Mouse (Mus musculus) liver, embryonic 16.5 days (tissue): ENCODE results near the gene Dalrd3. TPM values are rescaled to one million over a fixed set of nuclear protein-coding genes. Genes with fewer than 3 reads are reported as not detected.

Source experiments
- ATAC-seq: fragments of 200-750 bp; cut with Nextera tagmentation; 2 replicates; pipeline ENCODE4 v1.8.0; 2017; ENCODE audit warnings: low read depth, mild to moderate bottlenecking, moderate number of reproducible peaks, moderate library complexity
- H3K27ac ChIP-seq: fragments of 300-500 bp; sonication (generic); 2 replicates; pipeline ENCODE4 v1.5.1; 2014; ENCODE audit warnings: mild to moderate bottlenecking, low read length
- H3K27me3 ChIP-seq: fragments of 300-500 bp; sonication (generic); 2 replicates; pipeline ENCODE4 v1.6.1; 2014; ENCODE audit warnings: low read depth, low read length, mixed read lengths; ENCODE audit not compliant: control insufficient read depth, insufficient read depth
- H3K36me3 ChIP-seq: fragments of 300-500 bp; sonication (generic); 2 replicates; pipeline ENCODE4 v1.6.1; 2014; ENCODE audit warnings: mild to moderate bottlenecking; ENCODE audit not compliant: control insufficient read depth, insufficient read depth
- H3K4me1 ChIP-seq: fragments of 300-500 bp; sonication (generic); 2 replicates; pipeline ENCODE4 v1.6.1; 2014; ENCODE audit warnings: low read depth, low read length, mixed read lengths; ENCODE audit not compliant: control insufficient read depth
- H3K4me2 ChIP-seq: fragments of 300-500 bp; sonication (generic); 2 replicates; pipeline ENCODE4 v1.6.1; 2014; ENCODE audit warnings: low read depth, low read length, mixed read lengths
- H3K4me3 ChIP-seq: fragments of 300-500 bp; sonication (generic); 2 replicates; pipeline ENCODE4 v1.5.1; 2014; ENCODE audit warnings: low read depth, mild to moderate bottlenecking, low read length
- H3K9ac ChIP-seq: fragments of 300-500 bp; sonication (generic); 2 replicates; pipeline ENCODE4 v1.6.1; 2014; ENCODE audit warnings: low read depth, low read length
- H3K9me3 ChIP-seq: fragments of 300-500 bp; sonication (generic); replicated peaks from 2 replicates; pipeline ENCODE4 v1.6.1; 2016; ENCODE audit warnings: low read length; ENCODE audit not compliant: control insufficient read depth
- WGBS: fragments of 180-500 bp; shearing (Covaris S2); extraction: QIAGEN DNeasy Blood & Tissue Kit; methylation state at CpG from one replicate; pipeline ENCODE4 v1.1.7; 2014; ENCODE audit not compliant: insufficient replicate concordance; 5-methylcytosine and 5-hydroxymethylcytosine counted together
- polyA plus RNA-seq: library from polyadenylated mRNA; unstranded; fragments of >200 nt; fragmentation: Nextera tagmentation; extraction: Ambion mirVana; gene quantifications from 2 replicates; pipeline ENCODE4 v1.2.1, GENCODE M21; 2015

The Dalrd3 gene
- polyA plus RNA-seq, 1 experiment from 2014 or later, result 30.0 TPM

DNA sequence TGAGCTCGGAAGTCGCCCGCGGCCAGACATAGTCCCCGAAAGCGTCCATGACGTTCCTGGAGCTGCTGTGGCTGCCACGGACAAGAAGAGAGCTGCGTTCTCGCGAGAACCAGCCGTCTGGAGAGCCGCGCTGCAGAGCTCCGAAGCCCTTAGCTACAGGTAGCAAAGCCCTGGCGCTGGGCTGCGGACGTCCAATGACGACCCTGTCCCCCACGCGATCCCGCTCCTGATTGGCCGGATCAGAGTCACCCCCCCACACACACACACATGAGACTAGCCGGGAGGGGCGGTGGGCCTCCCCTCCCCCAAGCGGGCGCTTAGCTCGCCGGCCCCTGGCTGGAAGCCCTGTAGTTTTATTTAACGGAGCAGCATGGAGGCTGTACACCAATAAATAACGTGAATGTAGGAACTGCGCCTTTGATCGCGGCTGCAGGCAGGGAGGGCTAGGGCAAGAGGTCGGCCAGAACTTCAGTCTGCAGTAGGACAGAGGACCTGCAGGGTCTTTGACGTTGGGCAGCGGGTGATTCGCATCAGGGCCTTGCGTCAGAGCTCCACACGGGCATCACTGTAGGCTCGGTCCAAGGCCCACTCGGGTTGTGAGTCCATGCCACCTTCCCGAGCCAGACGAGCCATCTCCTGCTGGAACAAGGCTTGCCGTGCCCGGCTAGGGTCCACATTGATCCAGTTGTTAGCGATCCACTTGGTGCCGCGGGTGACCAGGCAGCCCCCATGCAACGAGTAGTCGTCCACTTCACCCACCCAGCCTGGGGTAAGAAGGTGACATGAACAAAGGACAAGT is 9.1 kb downstream of the Dalrd3 start, which contains the start of gene Wdr6:
Wdr6 (minus strand) TSS at position 195 of the 799 bp plus-strand sequence.
- peak; percentile 95 for ATAC-seq
- H3K36me3 ChIP-seq, result no peaks in the 10 kb centered on the region
- H3K27ac ChIP-seq, result peak within 1 kb of the TSS; percentile 67
- no peaks in the 10 kb centered on the region for H3K27me3 ChIP-seq
- H3K9me3 ChIP-seq, result no peaks in the 10 kb centered on the region
- peak within 1 kb of the TSS; percentile 78 for H3K9ac ChIP-seq
- H3K4me3 ChIP-seq, result peak within 1 kb of the TSS; percentile 78
- peak within 1 kb of the TSS; percentile 96 for H3K4me2 ChIP-seq
- H3K4me1 ChIP-seq, result peaks cover 17% of the 10 kb centered on the region
- WGBS, result 5% methylated on average over 51 of the region's 51 CpGs

DNA sequence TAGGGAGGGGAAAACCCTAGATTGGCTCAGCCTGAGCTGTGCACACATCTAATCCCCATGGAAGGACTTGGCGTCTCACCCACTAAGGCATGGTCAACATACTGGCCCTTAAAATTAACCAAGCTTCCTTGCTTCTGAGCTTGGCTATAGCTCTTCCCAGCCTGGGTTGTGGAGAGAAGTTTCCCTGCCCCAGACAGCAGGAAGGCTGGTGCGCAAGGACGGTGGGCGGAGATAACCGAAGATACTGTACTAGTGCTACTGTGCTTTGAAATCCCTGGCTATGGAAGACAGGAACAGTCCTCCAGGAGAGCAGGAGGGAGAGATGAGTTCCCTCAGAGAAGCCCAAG is 9.6 kb downstream of the Dalrd3 start:
- Histone ChIP-seq H3K4me1 (peaks cover 17% of the 10 kb centered on the region), H3K36me3 (no peaks in the 10 kb centered on the region), H3K9me3 (no peaks in the 10 kb centered on the region), H3K4me2 (peak overlapping the region; percentile 96), H3K9ac (peak overlapping the region; percentile 78; the same call in 1 of the 2 replicates), H3K27ac (no peak overlapping the region), H3K4me3 (peak overlapping the region; percentile 78), H3K27me3 (no peaks in the 10 kb centered on the region)
- ATAC-seq, result no peak
- WGBS, result 63% methylated on average over 5 of the region's 5 CpGs

DNA sequence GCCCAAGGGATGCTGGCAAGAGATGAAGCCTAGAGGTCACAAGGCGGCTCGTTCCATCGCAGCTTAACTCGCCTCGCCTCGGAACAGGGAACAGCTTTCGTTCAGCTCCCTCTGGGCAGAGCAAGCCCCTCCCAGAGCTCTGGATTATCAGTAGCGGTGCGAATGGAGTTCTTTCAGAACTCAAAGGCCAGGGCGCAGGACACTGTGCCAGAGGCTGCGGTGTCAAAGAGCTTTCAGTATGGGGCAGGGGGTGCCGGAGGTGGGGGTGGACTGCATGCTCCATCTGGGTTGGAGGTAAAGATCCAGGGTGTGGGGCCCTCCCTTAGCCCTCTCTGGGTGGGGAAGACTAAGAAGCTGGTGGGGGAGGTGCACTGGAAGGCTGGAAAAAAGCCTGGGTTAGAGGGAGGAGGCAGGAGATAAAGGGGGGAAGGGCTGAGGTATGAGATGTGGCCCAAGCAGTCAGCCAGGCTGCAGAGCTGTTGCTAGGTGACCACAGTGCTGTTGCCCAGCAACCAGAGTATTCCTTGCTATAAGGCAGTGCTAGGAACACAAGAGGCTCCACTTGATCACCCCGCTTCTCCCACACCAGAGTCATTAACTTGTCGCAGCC is 18.0 kb downstream of the Dalrd3 start:
- no peak for ATAC-seq
- H3K4me1 ChIP-seq, result peaks cover 3% of the 10 kb centered on the region
- H3K27ac ChIP-seq, result no peak overlapping the region
- H3K36me3 ChIP-seq, result no peaks in the 10 kb centered on the region
- H3K4me2 ChIP-seq, result no peak overlapping the region
- 42% methylated on average over 14 of the region's 14 CpGs for WGBS
- no peaks in the 10 kb centered on the region for H3K27me3 ChIP-seq
- no peaks in the 10 kb centered on the region for H3K9me3 ChIP-seq
- H3K9ac ChIP-seq, result no peak overlapping the region
- no peak overlapping the region for H3K4me3 ChIP-seq

DNA sequence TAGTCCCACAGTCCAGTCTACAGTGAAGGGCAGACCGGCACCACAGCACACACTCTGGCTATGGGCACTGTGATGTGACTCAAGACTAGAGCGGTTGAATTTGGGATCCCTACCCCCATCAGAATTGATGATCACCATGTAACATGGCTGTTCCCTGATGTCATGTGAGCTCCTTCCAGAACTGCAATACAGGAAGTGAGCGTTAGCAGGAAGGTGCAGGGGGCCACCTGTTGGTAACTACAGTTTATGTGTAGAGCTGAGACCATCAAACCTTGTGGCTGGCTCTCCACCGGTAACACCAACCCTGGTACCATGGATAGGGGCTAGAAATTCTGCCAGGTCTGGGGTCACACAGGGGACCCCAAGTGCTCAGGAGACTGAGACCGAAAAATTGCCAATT is 19.5 kb downstream of the Dalrd3 start:
- 60% methylated on average over 5 of the region's 5 CpGs for WGBS
- Histone ChIP-seq H3K4me2 (no peak overlapping the region), H3K4me1 (peaks cover 3% of the 10 kb centered on the region), H3K9ac (no peak overlapping the region), H3K27me3 (no peaks in the 10 kb centered on the region), H3K27ac (no peak overlapping the region), H3K4me3 (no peak overlapping the region), H3K9me3 (no peaks in the 10 kb centered on the region), H3K36me3 (no peaks in the 10 kb centered on the region)
- no peak for ATAC-seq

DNA sequence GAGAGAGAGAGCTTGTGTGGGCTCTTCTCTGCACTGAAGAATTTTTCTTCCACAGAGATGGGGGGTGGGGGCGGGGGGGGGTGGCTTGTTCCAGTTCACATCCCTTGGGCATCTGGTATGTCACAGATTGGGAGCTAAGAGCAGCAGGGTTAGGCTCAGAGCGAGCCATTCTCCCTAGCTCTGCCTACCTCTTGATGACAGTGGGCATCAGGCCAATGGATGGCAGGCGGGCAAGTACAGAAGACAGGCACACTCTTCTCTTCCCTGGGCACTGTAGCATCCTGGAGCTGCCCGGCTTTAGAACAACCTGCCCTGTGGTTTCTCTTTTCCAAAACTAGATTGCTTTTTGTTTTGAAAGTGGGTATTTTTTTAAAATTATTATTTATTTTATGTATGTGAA is 21.8 kb downstream of the Dalrd3 start:
- Histone ChIP-seq H3K4me3 (no peak overlapping the region), H3K27ac (no peak overlapping the region)

DNA sequence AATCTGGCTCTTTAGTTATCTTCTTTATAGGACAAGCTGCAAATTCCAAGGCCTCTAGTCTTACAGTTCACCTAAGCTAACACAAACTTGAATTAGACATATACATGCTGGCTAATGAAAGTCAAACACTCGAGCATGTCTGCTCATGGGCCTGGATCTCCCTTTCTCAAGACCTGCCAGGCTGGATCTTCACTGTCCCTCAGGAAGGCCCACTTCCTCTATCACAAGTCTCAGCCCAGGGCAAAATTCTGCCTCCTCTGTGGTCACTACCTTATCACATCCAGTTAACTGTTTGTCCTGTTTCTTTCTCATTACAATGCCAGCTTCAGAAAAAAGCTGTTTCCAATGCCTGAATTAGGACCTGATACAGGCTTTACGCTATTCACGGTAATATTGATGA is 24.7 kb downstream of the Dalrd3 start:
- Histone ChIP-seq H3K9ac (no peak overlapping the region), H3K4me2 (no peak overlapping the region), H3K36me3 (no peaks in the 10 kb centered on the region), H3K27ac (no peak overlapping the region), H3K4me1 (peaks cover 15% of the 10 kb centered on the region), H3K27me3 (peaks cover 13% of the 10 kb centered on the region), H3K9me3 (no peaks in the 10 kb centered on the region), H3K4me3 (no peak overlapping the region)
- 36% methylated on average over 3 of the region's 3 CpGs for WGBS
- no peak for ATAC-seq

More for the DNA sequence above, 21.8 kb downstream of the Dalrd3 start:
- Histone ChIP-seq H3K27me3 (no peaks in the 10 kb centered on the region; the same call in 1 of the 2 replicates), H3K4me1 (peaks cover 5% of the 10 kb centered on the region), H3K9ac (no peak overlapping the region), H3K9me3 (no peaks in the 10 kb centered on the region), H3K4me2 (no peak overlapping the region), H3K36me3 (no peaks in the 10 kb centered on the region)
- WGBS, result 75% methylated on average over 4 of the region's 4 CpGs
- no peak for ATAC-seq

DNA sequence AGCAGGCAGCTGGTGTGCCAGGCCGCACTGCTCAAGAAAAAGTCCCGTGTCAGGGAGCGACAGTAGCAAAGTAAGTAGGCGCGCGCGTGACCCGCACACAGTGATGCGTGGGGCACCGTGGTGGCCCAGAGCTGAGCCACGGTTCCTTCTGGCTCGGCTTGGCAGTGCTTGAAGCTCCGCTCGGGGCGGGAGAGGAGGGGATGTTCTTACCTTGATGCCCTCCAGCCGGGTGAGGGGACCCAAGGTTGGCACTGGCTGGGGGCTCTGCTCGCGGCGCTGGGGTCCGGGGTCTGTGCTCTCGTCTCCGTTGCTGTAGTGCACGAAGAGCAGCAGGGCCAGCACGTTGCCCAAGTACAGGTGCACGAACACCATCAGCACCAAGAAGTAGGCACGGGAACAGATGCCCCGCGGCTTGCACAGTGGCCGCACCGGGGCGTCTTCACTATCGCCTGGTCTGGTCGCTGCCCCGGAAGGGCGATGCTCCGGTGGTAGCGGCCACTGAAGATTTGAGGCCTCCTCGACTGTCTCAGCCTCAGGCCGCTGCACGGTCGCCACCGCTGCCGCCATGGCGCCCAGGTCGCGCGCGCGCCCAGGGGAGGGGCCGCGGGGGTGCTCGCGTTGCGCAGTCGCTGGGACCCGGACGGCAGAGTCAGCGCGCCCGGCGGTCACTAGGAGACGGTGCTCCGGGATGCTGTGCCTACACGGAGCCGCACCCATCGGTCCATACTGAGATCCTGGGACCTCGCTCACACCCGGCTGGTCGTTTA is 27.5 kb downstream of the Dalrd3 start, which contains the start of gene P4htm:
P4htm (minus strand) TSS at position 670 of the 767 bp plus-strand sequence.
- Histone ChIP-seq H3K36me3 (no peaks in the 10 kb centered on the region), H3K9ac (peak within 1 kb of the TSS; percentile 35), H3K4me3 (peak within 1 kb of the TSS; percentile 66), H3K9me3 (no peaks in the 10 kb centered on the region), H3K27ac (no peak within 1 kb of the TSS), H3K27me3 (peaks cover 13% of the 10 kb centered on the region), H3K4me1 (peaks cover 15% of the 10 kb centered on the region), H3K4me2 (peak within 1 kb of the TSS; percentile 84)
- WGBS, result 6% methylated on average over 67 of the region's 69 CpGs
- ATAC-seq, result peak; percentile 59; the same call in 1 of the 2 replicates

DNA sequence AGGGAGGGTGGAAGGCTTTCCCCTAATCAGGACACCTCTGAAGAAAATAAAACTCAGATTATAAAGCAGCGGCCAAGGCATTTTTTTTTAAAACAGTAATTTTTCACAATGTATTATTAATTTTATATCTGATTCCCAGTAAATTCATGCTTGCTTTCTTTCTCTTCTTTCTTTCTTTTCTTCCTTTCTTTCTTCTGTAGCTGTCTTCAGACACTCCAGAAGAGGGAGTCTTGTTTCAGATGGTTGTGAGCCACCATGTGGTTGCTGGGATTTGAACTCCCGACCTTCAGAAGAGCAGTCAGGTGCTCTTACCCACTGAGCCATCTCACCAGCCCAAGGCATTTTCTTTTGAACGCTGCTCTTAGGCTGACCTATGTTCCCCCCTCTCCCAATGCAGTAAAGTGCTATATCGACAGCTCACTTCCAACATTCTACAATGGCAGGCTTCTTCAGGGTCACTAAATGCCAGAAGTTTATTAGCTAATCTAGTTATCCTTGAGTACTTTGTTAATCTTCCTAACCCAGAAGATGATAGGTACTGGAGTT is 29.4 kb downstream of the Dalrd3 start:
- Histone ChIP-seq H3K36me3 (no peaks in the 10 kb centered on the region), H3K27me3 (peaks cover 13% of the 10 kb centered on the region), H3K4me1 (peaks cover 15% of the 10 kb centered on the region), H3K4me2 (no peak overlapping the region), H3K9me3 (no peaks in the 10 kb centered on the region), H3K27ac (no peak overlapping the region), H3K9ac (no peak overlapping the region), H3K4me3 (no peak overlapping the region)
- ATAC-seq, result no peak
- 67% methylated on average over 4 of the region's 4 CpGs for WGBS
